Mouse (Mus musculus) CH12.LX (cell line): ENCODE data around the gene Gas6. TPM values are rescaled to one million over a fixed set of nuclear protein-coding genes. Genes with fewer than 3 reads are reported as not detected.

ENCODE experiments used
- DNase-seq: peaks from one replicate; pipeline ENCODE4 v3.0.0-alpha.2; 2013; ENCODE audit errors: extremely low read depth
- H3K27ac ChIP-seq: 2 replicates; pipeline ENCODE4 v1.5.1; 2012; ENCODE audit warnings: low read depth, mild to moderate bottlenecking, control low read depth, moderate library complexity; ENCODE audit not compliant: insufficient read depth
- H3K27me3 ChIP-seq: replicated peaks from 2 replicates; pipeline ENCODE3; 2012; ENCODE audit warnings: inconsistent platforms
- H3K36me3 ChIP-seq, 2 experiments: replicated peaks in 1 of 2; 2 replicates each; pipeline versions ENCODE3 to v1.6.1; 2012; ENCODE audit warnings: inconsistent platforms in 1 of 2, low read length in 1 of 2, mild to moderate bottlenecking in 1 of 2, mixed read lengths in 1 of 2, moderate library complexity in 1 of 2; ENCODE audit not compliant: control insufficient read depth in 1 of 2, insufficient read depth in 1 of 2
- H3K4me1 ChIP-seq, 2 experiments: 2 replicates each; pipeline ENCODE4 v1.6.1; 2012; ENCODE audit warnings: inconsistent platforms in 1 of 2, moderate library complexity in 1 of 2; ENCODE audit not compliant: insufficient read depth in 2 of 2, control insufficient read depth in 1 of 2
- H3K4me2 ChIP-seq: 2 replicates; pipeline ENCODE4 v1.6.1; 2012; ENCODE audit warnings: low read depth, mild to moderate bottlenecking, control low read depth; ENCODE audit not compliant: poor library complexity, insufficient read depth, severe bottlenecking
- H3K4me3 ChIP-seq, 3 experiments: fragments of 150-350 bp in 1 of 3; sonication (generic) in 1 of 3; replicated peaks in 1 of 3; 2 replicates each; pipeline versions ENCODE3 to v1.5.1; 2011 to 2012; ENCODE audit warnings: low read depth in 2 of 3, low read length in 2 of 3, mild to moderate bottlenecking in 2 of 3, moderate library complexity in 2 of 3, control low read depth in 1 of 3, improper control_type of control experiment in 1 of 3, inconsistent platforms in 1 of 3, mixed read lengths in 1 of 3; ENCODE audit not compliant: poor library complexity in 1 of 3
- H3K79me2 ChIP-seq: replicated peaks from 2 replicates; pipeline ENCODE4 v1.6.1; 2012; ENCODE audit warnings: mild to moderate bottlenecking, moderate library complexity; ENCODE audit not compliant: control insufficient read depth, poor library complexity, insufficient read depth, severe bottlenecking; ENCODE audit errors: extremely low read depth
- H3K9ac ChIP-seq: 2 replicates; pipeline ENCODE4 v1.6.1; 2012; ENCODE audit warnings: low read depth, mild to moderate bottlenecking, control low read depth, moderate library complexity; ENCODE audit not compliant: insufficient read depth
- H3K9me3 ChIP-seq: replicated peaks from 2 replicates; pipeline ENCODE3; 2012; ENCODE audit warnings: low read length, inconsistent platforms, mixed read lengths
- BHLHE40 ChIP-seq: IDR thresholded peaks from 2 replicates; pipeline ENCODE4 v1.6.1; 2011; ENCODE audit warnings: mild to moderate bottlenecking, low read depth, low read length, improper control_type of control experiment
- CHD1 ChIP-seq: IDR thresholded peaks from 2 replicates; pipeline ENCODE4 v1.6.1; 2012; ENCODE audit warnings: low read depth, low read length, improper control_type of control experiment, inconsistent platforms
- CTCF ChIP-seq, 2 experiments: IDR thresholded peaks in 1 of 2; conservative IDR thresholded peaks in 1 of 2; 2 replicates each; pipeline ENCODE4 v1.5.1; 2011 to 2012; ENCODE audit warnings: low read depth in 2 of 2, low read length in 2 of 2, improper control_type of control experiment in 1 of 2, inconsistent platforms in 1 of 2, mild to moderate bottlenecking in 1 of 2, moderate library complexity in 1 of 2
- E2F4 ChIP-seq: IDR thresholded peaks from 2 replicates; pipeline ENCODE4 v1.6.1; 2011; ENCODE audit warnings: low read depth, low read length, improper control_type of control experiment; ENCODE audit not compliant: insufficient replicate concordance
- GABPA ChIP-seq: IDR thresholded peaks from 2 replicates; pipeline ENCODE4 v1.6.1; 2012; ENCODE audit warnings: low read depth, low read length, improper control_type of control experiment, inconsistent platforms; ENCODE audit not compliant: insufficient replicate concordance
- HCFC1 ChIP-seq: IDR thresholded peaks from 2 replicates; pipeline ENCODE4 v1.6.1; 2012; ENCODE audit warnings: low read depth, mild to moderate bottlenecking, inconsistent platforms, low read length, improper control_type of control experiment
- IRF4 ChIP-seq: IDR thresholded peaks from 2 replicates; pipeline ENCODE4 v1.6.1; 2014; ENCODE audit warnings: low read depth, mild to moderate bottlenecking, inconsistent platforms, low read length, improper control_type of control experiment
- JUN ChIP-seq: IDR thresholded peaks from 2 replicates; pipeline ENCODE4 v1.6.1; 2011; ENCODE audit warnings: low read depth, mild to moderate bottlenecking, low read length, improper control_type of control experiment, moderate library complexity; ENCODE audit not compliant: insufficient read depth
- MAX ChIP-seq: IDR thresholded peaks from 2 replicates; pipeline ENCODE4 v1.6.1; 2011; ENCODE audit warnings: low read length, improper control_type of control experiment
- MXI1 ChIP-seq: IDR thresholded peaks from 2 replicates; pipeline ENCODE4 v1.6.1; 2011; ENCODE audit warnings: mild to moderate bottlenecking, low read depth, low read length, improper control_type of control experiment
- MYC ChIP-seq: IDR thresholded peaks from 2 replicates; pipeline ENCODE4 v1.6.1; 2011; ENCODE audit warnings: low read depth, mild to moderate bottlenecking, improper control_type of control experiment, low read length
- PAX5 ChIP-seq: IDR thresholded peaks from 2 replicates; pipeline ENCODE4 v1.6.1; 2012; ENCODE audit warnings: low read length, inconsistent platforms, mixed read lengths
- POLR2A ChIP-seq: IDR thresholded peaks from 2 replicates; pipeline ENCODE4 v1.6.1; 2011; ENCODE audit warnings: low read depth, mild to moderate bottlenecking, improper control_type of control experiment, low read length
- SIN3A ChIP-seq: IDR thresholded peaks from 2 replicates; pipeline ENCODE4 v1.6.1; 2012; ENCODE audit warnings: low read length, improper control_type of control experiment, inconsistent platforms
- SMC3 ChIP-seq: IDR thresholded peaks from 2 replicates; pipeline ENCODE4 v1.6.1; 2011; ENCODE audit warnings: low read depth, low read length, improper control_type of control experiment
- UBTF ChIP-seq: IDR thresholded peaks from 2 replicates; pipeline ENCODE4 v1.6.1; 2012; ENCODE audit warnings: low read depth, mild to moderate bottlenecking, inconsistent platforms, low read length, improper control_type of control experiment, moderate library complexity
- USF1 ChIP-seq: IDR thresholded peaks from 2 replicates; pipeline ENCODE4 v1.6.1; 2014; ENCODE audit warnings: low read depth, mild to moderate bottlenecking, inconsistent platforms, low read length, improper control_type of control experiment
- USF2 ChIP-seq: conservative IDR thresholded peaks from 2 replicates; pipeline ENCODE4 v1.6.1; 2011; ENCODE audit warnings: low read depth, low read length, improper control_type of control experiment
- ZMIZ1 ChIP-seq: IDR thresholded peaks from 2 replicates; pipeline ENCODE4 v1.6.1; 2012; ENCODE audit warnings: low read depth, mild to moderate bottlenecking, inconsistent platforms, low read length, improper control_type of control experiment
- dilution Hi-C: fragments of 300-500 bp; cut with MboI; formaldehyde crosslinking; loops from 2 replicates; pipeline ENCODE4 v1.14.3; 2020; ENCODE audit warnings: low sequenced_read_pairs; ENCODE audit not compliant: extremely low pct_unique_long_range_greater_than_20kb, extremely low pct_ligation_motif_present
- in situ Hi-C: fragments of 300-500 bp; cut with MboI; formaldehyde crosslinking; loops from 3 replicates; pipeline ENCODE4 v1.14.3; 2019; ENCODE audit warnings: low sequenced_read_pairs, low pct_ligation_motif_present, low pct_unique_long_range_greater_than_20kb, mixed read lengths
- polyA plus RNA-seq: library from polyadenylated mRNA; unstranded; fragments of >175 nt; gene quantifications from 2 replicates; pipeline ENCODE4 v1.2.1, GENCODE M21; 2012; ENCODE audit warnings: low read depth; ENCODE audit not compliant: insufficient read length
- total RNA-seq, 2 experiments: library from RNA; depleted of rRNA; stranded (reverse); fragments of 300-350 nt in 1 of 2; fragments of >200 nt in 1 of 2; gene quantifications; 2 replicates each; pipeline ENCODE4 v1.2.3; 2012 to 2014

Gene Gas6
- total and polyA plus RNA-seq, 3 experiments, result not detected

GRCm38 (mm10) chr8:13420970-13421369 lies 73.3 kb downstream of the Gas6 start:
- Histone ChIP-seq H3K79me2 (no peaks in the 10 kb centered on the region), H3K4me1 (no peaks in the 10 kb centered on the region), H3K27me3 (peaks cover 82% of the 10 kb centered on the region), H3K4me2 (no peak overlapping the region), H3K9me3 (peaks cover 14% of the 10 kb centered on the region), H3K36me3 (no peaks in the 10 kb centered on the region), H3K4me3 (no peak overlapping the region), H3K27ac (no peak overlapping the region), H3K9ac (no peak overlapping the region)
- TF ChIP-seq MYC (no peak), PAX5 (no peak), POLR2A (no peak), E2F4 (no peak)
- dilution Hi-C loops (no loop called here), in situ Hi-C loops (no loop called here)
- no peak for DNase-seq

- peaks cover 14% of the 10 kb centered on the region for H3K9me3 ChIP-seq
- no peak overlapping the region for H3K27ac ChIP-seq
- no peaks in the 10 kb centered on the region for H3K79me2 ChIP-seq
- H3K4me1 ChIP-seq, result no peaks in the 10 kb centered on the region; a peak in 1 of 4 replicates
- H3K4me2 ChIP-seq, result no peak overlapping the region
- DNase-seq, result no peak
- dilution Hi-C loops, result no loop called here
- no peak overlapping the region for H3K9ac ChIP-seq
- TF ChIP-seq MAX (no peak), HCFC1 (no peak), JUN (no peak), SIN3A (no peak), CTCF (conservative IDR thresholded peaks at IDR 0.05 in 1 of 2, IDR thresholded peaks at IDR 0.05 in 1 of 2; ENCODE audit: low read depth in 2 of 2, low read length in 2 of 2) (no peak), PAX5 (no peak), GABPA (no peak), E2F4 (no peak), ZMIZ1 (no peak), SMC3 (no peak), BHLHE40 (no peak), USF1 (no peak), IRF4 (no peak), MXI1 (no peak), UBTF (no peak), USF2 (no peak), CHD1 (no peak)
- no peak overlapping the region for H3K4me3 ChIP-seq
- in situ Hi-C loops, result loop anchor here (10.0 kb wide), 1 partner anchor 326 kb away; no protein-coding TSS in a partner anchor
- H3K27me3 ChIP-seq, result peaks cover 82% of the 10 kb centered on the region
- H3K36me3 ChIP-seq, result no peaks in the 10 kb centered on the region
Measured at GRCm38 (mm10) chr8:13419111-13419639, 75.1 kb downstream of the Gas6 start.
